Mouse (Mus musculus) spleen, postnatal 0 days (tissue): Measurements from ENCODE around the gene Paxbp1. TPM values are rescaled to one million over a fixed set of nuclear protein-coding genes. Genes with fewer than 3 reads are reported as not detected.

ENCODE experiments used
- polyA plus RNA-seq: library from polyadenylated mRNA; unstranded; fragments of >200 nt; fragmentation: Nextera tagmentation; extraction: Ambion mirVana; gene quantifications from 2 replicates; pipeline ENCODE4 v1.2.1, GENCODE M21; 2015

The Paxbp1 gene
- polyA plus RNA-seq, result 27.7 and 30.4 TPM in 2 replicates

GRCm38 (mm10) chr16:91044270-91045182 is at the start of gene Paxbp1:
TSS of gene Paxbp1 (minus strand) at chr16:91044543.

GRCm38 (mm10) chr16:91011021-91011683 is 33.2 kb downstream of the Paxbp1 start, which contains the start of gene Synj1:
TSS of gene Synj1 (minus strand) at chr16:91011308.

Other genes starting within 250 kb of the Paxbp1 start
- 5.1 and 5.5 TPM in 2 replicates for gene Urb1, start 234.1 kb downstream of the Paxbp1 start, polyA plus RNA-seq
- 0.77 and 0.81 TPM in 2 replicates for gene Eva1c, start 217.8 kb downstream of the Paxbp1 start, polyA plus RNA-seq
- gene Cfap298, start 109.4 kb downstream of the Paxbp1 start, polyA plus RNA-seq, result 25.9 and 30.3 TPM in 2 replicates
- 22.5 and 22.6 TPM in 2 replicates for gene Synj1, start 33.2 kb downstream of the Paxbp1 start, polyA plus RNA-seq
- gene 4932438H23Rik, start 50.6 kb upstream of the Paxbp1 start, polyA plus RNA-seq, result 0.05 TPM in 1 of 2 replicates, not detected in the other
- gene Olig2, start 180.9 kb upstream of the Paxbp1 start, polyA plus RNA-seq, result not detected in 2 replicates
- gene Olig1, start 225.2 kb upstream of the Paxbp1 start, polyA plus RNA-seq, result 0.06 TPM in 1 of 2 replicates, not detected in the other